Mouse (Mus musculus) neutrophil, adult 5-6 weeks (primary cell): ENCODE data around the gene Med24. TPM values are rescaled to one million over a fixed set of nuclear protein-coding genes. Genes with fewer than 3 reads are reported as not detected.

ENCODE experiments used
- ATAC-seq: fragments of 151-379, 151-347 bp; 2 replicates; pipeline ENCODE4 v1.8.0; 2017; ENCODE audit warnings: mild to moderate bottlenecking, moderate TSS enrichment; ENCODE audit not compliant: insufficient number of reproducible peaks, poor library complexity, low FRiP score, severe bottlenecking; ENCODE audit errors: extremely low read depth
- total RNA-seq: library from RNA; stranded (forward); fragments of 200-1000 nt; gene quantifications from 2 replicates; pipeline ENCODE4 v1.2.3, GENCODE M21; 2017

Gene Med24
- total RNA-seq, 1 experiment from 2014 or later: 21.3 TPM

DNA sequence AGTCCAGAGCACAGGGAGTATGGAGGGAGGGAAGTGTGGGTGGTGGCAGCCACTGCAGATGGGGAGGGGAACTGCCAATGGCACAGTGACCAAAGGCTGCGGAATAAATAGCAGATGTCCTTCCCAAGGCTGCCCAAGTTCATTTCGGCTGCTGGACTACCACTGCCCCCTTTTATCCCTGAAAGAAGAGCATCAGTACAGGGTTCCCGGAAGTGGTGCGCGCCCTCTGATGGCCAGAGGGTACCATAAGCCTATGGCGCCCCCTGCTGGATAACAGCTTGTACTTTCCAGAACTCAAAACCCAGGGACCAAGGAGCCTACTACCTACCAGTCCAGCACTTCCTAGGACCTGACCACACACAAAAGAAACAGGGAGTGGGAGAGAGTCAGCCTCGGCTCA is 56.1 kb downstream of the Med24 start:
- peak; percentile 86 for ATAC-seq

DNA sequence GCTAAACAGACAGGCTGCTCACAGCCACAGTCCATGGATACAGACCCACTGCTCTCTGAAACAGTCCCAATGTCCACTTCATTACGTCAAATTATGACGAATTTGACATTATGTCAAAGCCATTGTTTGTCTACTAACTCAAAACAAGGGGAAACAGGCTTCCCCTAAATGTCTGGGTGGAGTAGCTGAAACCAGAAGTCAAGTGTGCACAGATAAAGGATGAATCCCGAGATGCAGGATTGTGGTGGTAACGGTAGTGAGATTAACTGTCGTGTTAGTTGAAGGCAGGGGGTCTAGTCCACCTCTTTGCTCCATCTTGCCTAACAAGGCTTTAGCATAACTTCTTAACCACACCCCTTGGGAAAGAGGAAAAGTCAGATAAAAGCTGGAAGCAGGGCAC is 56.8 kb downstream of the Med24 start:
- ATAC-seq: no peak

DNA sequence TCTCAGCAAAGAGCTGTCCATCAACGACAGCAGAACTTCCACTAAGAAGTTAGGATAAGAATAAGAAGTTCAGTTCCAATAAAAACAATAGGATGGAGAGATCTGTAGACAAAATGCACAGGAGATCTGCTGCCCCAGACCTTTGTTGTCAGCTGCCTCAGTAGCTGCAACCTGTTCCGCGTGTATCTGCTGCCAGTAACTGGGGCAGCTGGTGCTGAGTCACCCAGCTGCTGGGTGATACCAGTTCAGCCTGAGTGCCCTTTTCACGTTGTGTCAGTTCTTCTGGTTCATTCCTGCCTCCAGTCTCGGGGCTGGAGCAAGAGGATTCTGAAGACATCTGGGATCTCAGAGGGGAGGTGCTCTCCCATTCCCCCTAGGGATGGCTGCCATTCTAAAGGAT is 57.4 kb downstream of the Med24 start:
- no peak for ATAC-seq

DNA sequence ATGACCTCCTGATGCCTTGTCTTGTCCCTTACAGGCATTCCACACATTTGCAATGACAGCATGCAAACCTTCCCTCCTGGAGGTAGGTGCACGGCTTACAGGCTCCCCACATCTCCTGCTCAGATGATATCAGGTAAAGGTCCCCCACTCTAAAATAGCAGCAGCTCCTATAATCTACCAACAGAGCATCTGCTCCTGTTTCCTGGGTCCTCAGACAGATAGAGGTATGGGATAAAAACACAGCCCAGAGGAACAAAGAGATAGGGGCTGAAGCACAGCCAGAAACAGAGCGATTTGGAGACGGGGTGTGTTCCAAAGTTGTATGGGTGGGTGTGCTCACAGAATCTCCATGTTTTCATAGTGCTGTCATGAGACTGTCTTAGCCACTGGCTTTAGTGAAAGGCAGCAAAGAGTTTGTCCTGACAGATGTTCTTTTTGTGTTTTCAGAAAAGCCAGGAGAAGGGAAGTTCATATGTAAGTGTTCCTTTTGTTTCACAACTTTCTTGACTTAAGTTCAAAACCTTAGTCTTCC is 57.9 kb downstream of the Med24 start:
- ATAC-seq: no peak

DNA sequence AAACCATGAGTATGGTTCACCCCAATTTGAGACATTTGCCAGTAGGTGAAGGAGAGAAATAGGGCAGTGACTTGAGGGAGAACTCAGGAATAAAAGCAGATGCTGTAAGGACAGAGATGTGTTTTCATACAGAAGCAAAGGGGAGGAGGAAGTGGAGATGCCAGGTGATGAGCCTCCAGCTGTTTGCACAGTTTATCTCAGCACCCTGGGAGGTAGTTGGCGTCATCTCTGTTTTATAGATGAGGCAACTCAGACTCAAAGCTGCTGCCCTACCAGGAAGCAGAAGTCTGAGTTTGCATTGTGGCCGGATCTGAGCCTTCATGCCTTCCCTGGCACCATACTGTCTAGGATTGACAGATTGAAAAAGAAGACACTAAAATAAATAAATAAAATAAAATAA is 60.3 kb downstream of the Med24 start:
- no peak for ATAC-seq

DNA sequence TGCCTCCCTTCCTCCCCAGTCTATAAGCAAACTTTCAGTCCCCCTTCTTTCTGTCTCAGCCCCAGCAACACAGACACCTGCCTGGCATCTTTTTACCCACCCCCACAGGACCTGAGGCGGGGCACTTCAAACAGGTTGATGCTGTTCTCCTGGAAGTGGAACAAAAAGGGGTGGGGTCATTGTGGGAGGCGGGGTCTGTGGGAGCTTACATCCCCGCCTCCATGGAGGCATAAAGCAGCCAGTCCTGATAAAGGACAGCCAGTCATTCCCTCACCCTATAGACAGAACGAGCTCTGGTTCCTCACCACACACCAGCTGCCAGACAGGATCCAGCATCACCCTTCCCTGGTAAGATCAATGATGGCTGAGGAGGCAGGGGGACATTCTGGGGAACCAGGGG is 65.1 kb downstream of the Med24 start, which contains the start of gene Gsdma:
Gsdma (plus strand) TSS at position 261 of the 400 bp plus-strand sequence.
- no peak for ATAC-seq

DNA sequence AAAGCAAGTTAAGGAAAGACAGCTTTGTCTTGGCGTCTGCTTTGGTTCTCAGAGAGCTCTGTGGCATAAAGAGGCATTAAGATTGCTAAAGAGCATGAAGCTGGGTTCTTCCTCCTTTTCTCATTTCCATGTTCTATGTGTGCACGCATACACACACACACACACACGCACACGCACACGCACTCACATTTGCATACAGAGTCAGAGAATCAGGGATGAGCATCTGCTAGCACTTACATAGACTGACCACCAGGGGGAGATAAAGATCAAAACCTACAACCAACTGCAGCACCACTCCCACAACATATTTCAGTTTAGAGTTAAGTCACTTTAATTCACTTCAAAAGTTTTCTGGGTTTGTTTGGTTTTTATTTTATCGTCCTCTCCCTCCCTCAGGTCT is 68.7 kb downstream of the Med24 start:
- ATAC-seq: peak; percentile 92

DNA sequence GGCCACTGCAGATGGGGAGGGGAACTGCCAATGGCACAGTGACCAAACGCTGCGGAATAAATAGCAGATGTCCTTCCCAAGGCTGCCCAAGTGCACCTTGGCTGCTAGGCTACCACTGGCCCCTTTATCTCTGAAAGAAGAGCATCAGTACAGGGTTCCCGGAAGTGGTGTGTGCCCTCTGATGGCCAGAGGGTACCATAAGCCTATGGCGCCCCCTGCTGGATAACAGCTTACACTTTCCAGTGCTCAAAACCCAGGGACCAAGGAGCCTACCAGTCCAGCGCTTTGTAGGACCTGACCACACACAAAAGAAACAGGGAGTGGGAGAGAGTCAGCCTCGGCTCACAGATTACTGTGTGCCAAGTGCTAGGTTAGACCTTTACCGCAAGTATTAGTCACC is 74.2 kb downstream of the Med24 start:
- peak; percentile 75; the same call in 1 of the 2 replicates for ATAC-seq

Other genes starting within 250 kb of the Med24 start
- 315 and 346 TPM in 2 replicates for gene Ikzf3, start 183.4 kb downstream of the Med24 start, total RNA-seq
- 2.4 and 7.5 TPM in 2 replicates for gene Zpbp2, start 178.3 kb downstream of the Med24 start, total RNA-seq
- 18.6 and 23.8 TPM in 2 replicates for gene Ormdl3, start 142.1 kb downstream of the Med24 start, total RNA-seq
- gene Lrrc3c, start 131.1 kb downstream of the Med24 start, total RNA-seq: not detected in 2 replicates
- gene Gm12355, start 103.8 kb downstream of the Med24 start, total RNA-seq: not detected in 2 replicates
- gene Gsdma3, start 103.1 kb downstream of the Med24 start, total RNA-seq: not detected in 2 replicates
- gene Gsdma2, start 82.7 kb downstream of the Med24 start, total RNA-seq: not detected in 2 replicates
- gene Gsdma, start 65.1 kb downstream of the Med24 start, total RNA-seq: not detected in 2 replicates
- gene Psmd3, start 46.9 kb downstream of the Med24 start, total RNA-seq: 33.2 and 37.8 TPM in 2 replicates
- not detected in 2 replicates for gene Csf3, start 28.2 kb downstream of the Med24 start, total RNA-seq
- gene Thra, start 11.2 kb upstream of the Med24 start, total RNA-seq: 7.9 and 8.7 TPM in 2 replicates
- gene Nr1d1, start 45.9 kb upstream of the Med24 start, total RNA-seq: 0.47 and 1.8 TPM in 2 replicates
- 191 TPM in 2 replicates for gene Msl1, start 66.1 kb upstream of the Med24 start, total RNA-seq
- gene Casc3, start 75.5 kb upstream of the Med24 start, total RNA-seq: 58.7 and 64.0 TPM in 2 replicates
- gene Rapgefl1, start 107.3 kb upstream of the Med24 start, total RNA-seq: 0.58 and 0.61 TPM in 2 replicates
- gene Wipf2, start 134.2 kb upstream of the Med24 start, total RNA-seq: 13.4 and 16.2 TPM in 2 replicates
- 2.0 and 2.2 TPM in 2 replicates for gene Cdc6, start 178.4 kb upstream of the Med24 start, total RNA-seq
- 131 and 135 TPM in 2 replicates for gene Rara, start 198.4 kb upstream of the Med24 start, total RNA-seq